Mouse (Mus musculus): ENCODE data around the gene Schip1.
A peak's percentile ranks its signal among the peaks of the same experiment; 100 is the strongest.

Schip1 gene

GRCm38 (mm10) chr3:68470622-68471021, 406.0 kb downstream of the Schip1 start:
- DNase-seq (ENCODE audit: low spot score in 2 of 2), result no peak

- DNase-seq (ENCODE audit: low spot score in 2 of 2), result no peak
Observed at GRCm38 (mm10) chr3:68476336-68476735, 411.7 kb downstream of the Schip1 start.

- no peak for DNase-seq (ENCODE audit: low spot score in 2 of 2)
Observed at GRCm38 (mm10) chr3:68477478-68477877, 412.9 kb downstream of the Schip1 start.

GRCm38 (mm10) chr3:68479266-68479665, 414.7 kb downstream of the Schip1 start:
- no peak for DNase-seq (ENCODE audit: low spot score in 2 of 2)

- no peak for DNase-seq (ENCODE audit: low spot score in 2 of 2)
Observed at GRCm38 (mm10) chr3:68483517-68483916, 418.9 kb downstream of the Schip1 start.

GRCm38 (mm10) chr3:68484021-68484420, 419.4 kb downstream of the Schip1 start:
- DNase-seq (ENCODE audit: low spot score in 2 of 2), result no peak

GRCm38 (mm10) chr3:68484561-68484960, 420.0 kb downstream of the Schip1 start:
- no peak for DNase-seq (ENCODE audit: low spot score in 2 of 2)

GRCm38 (mm10) chr3:68487621-68488020, 423.0 kb downstream of the Schip1 start:
- DNase-seq (ENCODE audit: low spot score in 2 of 2), result no peak

GRCm38 (mm10) chr3:68488316-68488715, 423.7 kb downstream of the Schip1 start:
- no peak for DNase-seq (ENCODE audit: low spot score in 2 of 2)

- DNase-seq (ENCODE audit: low spot score in 2 of 2), result no peak
Observed at GRCm38 (mm10) chr3:68491516-68491915, 426.9 kb downstream of the Schip1 start.

- no peak for DNase-seq (ENCODE audit: low spot score in 2 of 2)
Observed at GRCm38 (mm10) chr3:68492066-68492465, 427.5 kb downstream of the Schip1 start.

- DNase-seq (ENCODE audit: low spot score in 2 of 2), result no peak
Observed at GRCm38 (mm10) chr3:68492513-68492912, 427.9 kb downstream of the Schip1 start.

GRCm38 (mm10) chr3:68493170-68493585, 428.6 kb downstream of the Schip1 start:
- peak in 1 of 2 experiments; percentile 35 for DNase-seq (ENCODE audit: low spot score in 2 of 2)

- DNase-seq (ENCODE audit: low spot score in 2 of 2), result peak; percentile 47 to 74
Observed at GRCm38 (mm10) chr3:68493586-68494295, 429.1 kb downstream of the Schip1 start.

- DNase-seq (ENCODE audit: low spot score in 2 of 2), result peak; percentile 38 to 41
Observed at GRCm38 (mm10) chr3:68494296-68495095, 429.9 kb downstream of the Schip1 start.

GRCm38 (mm10) chr3:68495096-68495735, 430.6 kb downstream of the Schip1 start:
- DNase-seq (ENCODE audit: low spot score in 2 of 2), result peak; percentile 57 to 59

GRCm38 (mm10) chr3:68495736-68496242, 431.2 kb downstream of the Schip1 start:
- no peak for DNase-seq (ENCODE audit: low spot score in 2 of 2)

GRCm38 (mm10) chr3:68496513-68496912, 431.9 kb downstream of the Schip1 start:
- no peak for DNase-seq (ENCODE audit: low spot score in 2 of 2)

GRCm38 (mm10) chr3:68499532-68500152, 435.0 kb downstream of the Schip1 start:
- DNase-seq (ENCODE audit: low spot score in 2 of 2), result no peak

GRCm38 (mm10) chr3:68504838-68505237, 440.2 kb downstream of the Schip1 start:
- DNase-seq (ENCODE audit: low spot score in 2 of 2), result no peak

- DNase-seq (ENCODE audit: low spot score in 2 of 2), result no peak
Observed at GRCm38 (mm10) chr3:68506769-68507318, 442.2 kb downstream of the Schip1 start.

Data from frontal cortex, postnatal 10 days (tissue).